In the genomic region with DNA sequence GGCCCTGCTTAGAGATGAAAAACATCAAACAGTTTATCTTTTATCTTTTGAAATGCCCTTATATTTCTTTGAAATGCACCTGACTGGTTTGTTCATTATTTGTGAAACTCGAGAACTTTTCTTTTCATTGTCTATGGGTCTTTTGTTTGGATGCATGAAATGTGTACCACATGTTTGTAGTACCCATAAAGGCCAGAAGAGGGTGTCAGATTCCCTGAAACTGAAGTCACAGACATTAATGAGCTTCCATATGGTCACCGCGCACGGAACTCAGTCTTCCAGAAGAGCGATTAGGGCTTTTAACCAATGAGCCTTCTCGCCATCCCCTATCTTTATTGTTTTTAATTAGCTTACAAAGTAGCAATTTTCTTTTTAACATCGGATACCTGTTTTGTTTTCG, we compare ENCODE assay signal across 21 mouse cellular contexts. TPM values are rescaled to one million over a fixed set of nuclear protein-coding genes. Genes with fewer than 3 reads are reported as not detected.
A peak's percentile ranks its signal among the peaks of the same experiment; 100 is the strongest.
DNase-seq lines count a peak whose midpoint lies in the region; ATAC-seq and TF ChIP-seq lines count a peak whose summit lies in the region.
"Had no signal": no experiment of that assay in that cellular context is flagged by ENCODE, and none has a peak within 500 bp of the region (broad histone marks: within the 10 kb centered on the region; RNA-seq: fewer than 3 reads in every experiment).

No protein-coding gene starts in this region.

- no peak overlapping the region for H3K9ac ChIP-seq in lung, postnatal 0 days (replicated peaks; ENCODE audit: low read depth)
- H3K9ac ChIP-seq: embryonic facial prominence, embryonic 15.5 days; forebrain, embryonic 15.5 days; limb, embryonic 15.5 days; neural tube, embryonic 12.5 days had no signal

- no peaks in the 10 kb centered on the region for H3K27me3 ChIP-seq in lung, postnatal 0 days (replicated peaks; ENCODE audit: insufficient read depth, low read length)
- H3K27me3 ChIP-seq: embryonic facial prominence, embryonic 15.5 days; forebrain, embryonic 15.5 days; limb, embryonic 15.5 days; neural tube, embryonic 12.5 days had no signal

- TF ChIP-seq EP300 in lung, postnatal 0 days (IDR thresholded peaks at IDR 0.05): no peak

- H3K27ac ChIP-seq in lung, postnatal 0 days (ENCODE audit: low read length): no peak overlapping the region
- H3K27ac ChIP-seq: embryonic facial prominence, embryonic 15.5 days; forebrain, embryonic 15.5 days; limb, embryonic 15.5 days; neural tube, embryonic 12.5 days had no signal

- peak; percentile 46 for TF ChIP-seq CTCF in lung, postnatal 0 days (IDR thresholded peaks at IDR 0.05)

- no peak overlapping the region for H3K4me2 ChIP-seq in lung, postnatal 0 days (replicated peaks; ENCODE audit: low read depth, low read length)
- H3K4me2 ChIP-seq: embryonic facial prominence, embryonic 15.5 days; forebrain, embryonic 15.5 days; limb, embryonic 15.5 days; midbrain, embryonic 11.5 days; neural tube, embryonic 12.5 days had no signal

- WGBS in lung, postnatal 0 days: 72% methylated on average over 8 of the region's 8 CpGs

- no peak for ATAC-seq in lung, postnatal 0 days
- ATAC-seq: CD4-positive, CD25-positive, alpha-beta regulatory T cell, adult 4 months; forebrain, embryonic 15.5 days; inflammation-experienced regulatory T-cells, adult 6 months had no signal

- intact Hi-C loops in heart, postnatal 25 days (cut with DNase I): no loop called here
- intact Hi-C loops in gastrocnemius, postnatal 14 days (cut with DNase I; ENCODE audit: low total_unique reads): no loop called here

- no peaks in the 10 kb centered on the region for H3K36me3 ChIP-seq in lung, postnatal 0 days (ENCODE audit: insufficient read depth, low read length)
- H3K36me3 ChIP-seq: embryonic facial prominence, embryonic 15.5 days; forebrain, embryonic 15.5 days; limb, embryonic 15.5 days; neural tube, embryonic 12.5 days had no signal

- no peaks in the 10 kb centered on the region for H3K4me1 ChIP-seq in lung, postnatal 0 days (ENCODE audit: insufficient read depth, low read depth, low read length)
- H3K4me1 ChIP-seq: embryonic facial prominence, embryonic 15.5 days; forebrain, embryonic 15.5 days; neural tube, embryonic 12.5 days had no signal

- no peaks in the 10 kb centered on the region for H3K9me3 ChIP-seq in lung, postnatal 0 days (ENCODE audit: low read length)
- H3K9me3 ChIP-seq: embryonic facial prominence, embryonic 15.5 days; forebrain, embryonic 15.5 days; limb, embryonic 15.5 days; neural tube, embryonic 12.5 days had no signal

- DNase-seq in heart, adult 11 months: peak; percentile 34
- no peak for DNase-seq in heart, postnatal 25 days (ENCODE audit: low spot score)
- no peak for DNase-seq in lung, postnatal 0 days (ENCODE audit: low spot score)
- no peak for DNase-seq in lung, postnatal 4 days
- peak; percentile 28 for DNase-seq in WW6 (ENCODE audit: low read depth, low spot score)
- DNase-seq in retina, postnatal 7 days (ENCODE audit: low read depth, low spot score): peak; percentile 29
- no peak for DNase-seq in urinary bladder, postnatal 10 days (ENCODE audit: low spot score)
- no peak for DNase-seq in gastrocnemius, postnatal 14 days
- DNase-seq: cerebellum, adult 8-10 months; gastrocnemius, postnatal 36 days; thymus, postnatal 14 days had no signal

- H3K4me3 ChIP-seq in lung, postnatal 0 days (ENCODE audit: low read depth, low read length): no peak overlapping the region
- H3K4me3 ChIP-seq: embryonic facial prominence, embryonic 15.5 days; forebrain, embryonic 15.5 days; limb, embryonic 15.5 days; neural tube, embryonic 12.5 days had no signal

RNA-seq across cellular contexts. Expression of gene Krt31, which starts 8.5 kb away (rescaled TPM):
- total RNA-seq in heart, postnatal 25 days (2021): not detected
- polyA plus RNA-seq in lung, postnatal 0 days (2015; fragmentation: Nextera tagmentation; extraction: Ambion mirVana): not detected in 2 replicates
- total RNA-seq in gastrocnemius, postnatal 14 days (2021): not detected
- total RNA-seq: gastrocnemius, postnatal 36 days; left cerebral cortex, adult 8-10 months had no signal
- polyA plus RNA-seq: CD4-positive, CD25-positive, alpha-beta regulatory T cell, adult 4 months; forebrain, embryonic 15.5 days; inflammation-experienced regulatory T-cells, adult 6 months; midbrain, embryonic 11.5 days; neural tube, embryonic 12.5 days had no signal

RNA-seq across cellular contexts. Expression of gene Krt34, which starts 17.5 kb away (rescaled TPM):
- not detected for total RNA-seq in heart, postnatal 25 days (2021)
- 0.11 and 0.18 TPM in 2 replicates for polyA plus RNA-seq in lung, postnatal 0 days (2015; fragmentation: Nextera tagmentation; extraction: Ambion mirVana)
- total RNA-seq in gastrocnemius, postnatal 14 days (2021): not detected
- total RNA-seq: gastrocnemius, postnatal 36 days; left cerebral cortex, adult 8-10 months had no signal
- polyA plus RNA-seq: CD4-positive, CD25-positive, alpha-beta regulatory T cell, adult 4 months; forebrain, embryonic 15.5 days; heart, embryonic 16.5 days; inflammation-experienced regulatory T-cells, adult 6 months; midbrain, embryonic 11.5 days; neural tube, embryonic 12.5 days had no signal

RNA-seq across cellular contexts. Expression of gene Krt32, which starts 29.2 kb away (rescaled TPM):
- total RNA-seq in heart, postnatal 25 days (2021): not detected
- polyA plus RNA-seq in lung, postnatal 0 days (2015; fragmentation: Nextera tagmentation; extraction: Ambion mirVana): not detected in 2 replicates
- total RNA-seq in gastrocnemius, postnatal 14 days (2021): not detected
- total RNA-seq: gastrocnemius, postnatal 36 days; left cerebral cortex, adult 8-10 months had no signal
- polyA plus RNA-seq: CD4-positive, CD25-positive, alpha-beta regulatory T cell, adult 4 months; forebrain, embryonic 15.5 days; heart, embryonic 16.5 days; inflammation-experienced regulatory T-cells, adult 6 months; lung, embryonic 16.5 days; midbrain, embryonic 11.5 days; neural tube, embryonic 12.5 days had no signal

RNA-seq across cellular contexts. Expression of gene Krt33b, which starts 29.2 kb away (rescaled TPM):
- total RNA-seq in heart, postnatal 25 days (2021): not detected
- 0.16 TPM in 1 of 2 replicates, not detected in the other for polyA plus RNA-seq in lung, postnatal 0 days (2015; fragmentation: Nextera tagmentation; extraction: Ambion mirVana)
- total RNA-seq in gastrocnemius, postnatal 14 days (2021): under 1 TPM in 1 of 2 experiments, not detected in 1; 0.31 TPM
- total RNA-seq: gastrocnemius, postnatal 36 days; left cerebral cortex, adult 8-10 months had no signal
- polyA plus RNA-seq: CD4-positive, CD25-positive, alpha-beta regulatory T cell, adult 4 months; forebrain, embryonic 15.5 days; heart, embryonic 16.5 days; inflammation-experienced regulatory T-cells, adult 6 months; lung, embryonic 16.5 days; midbrain, embryonic 11.5 days; neural tube, embryonic 12.5 days had no signal

RNA-seq across cellular contexts. Expression of gene Krt35, which starts 37.2 kb away (rescaled TPM):
- total RNA-seq in heart, postnatal 25 days (2021): not detected
- not detected in 2 replicates for polyA plus RNA-seq in lung, postnatal 0 days (2015; fragmentation: Nextera tagmentation; extraction: Ambion mirVana)
- total RNA-seq in gastrocnemius, postnatal 14 days (2021): not detected
- total RNA-seq: gastrocnemius, postnatal 36 days; left cerebral cortex, adult 8-10 months had no signal
- polyA plus RNA-seq: CD4-positive, CD25-positive, alpha-beta regulatory T cell, adult 4 months; forebrain, embryonic 15.5 days; heart, embryonic 16.5 days; inflammation-experienced regulatory T-cells, adult 6 months; lung, embryonic 16.5 days; midbrain, embryonic 11.5 days; neural tube, embryonic 12.5 days had no signal

Comparison
In these comparisons a context has a peak if more than half of its experiments do, and no peak if none do; other contexts are left out.
1. DNase-seq: peak in heart, adult 11 months (single experiment), WW6 (single experiment) and retina, postnatal 7 days (single experiment); none in heart, postnatal 25 days (single experiment), lung, postnatal 0 days (single experiment), lung, postnatal 4 days (0 of 2), urinary bladder, postnatal 10 days (single experiment) and gastrocnemius, postnatal 14 days (single experiment).